Mouse (Mus musculus) T-cell, adult 66 days (primary cell): ENCODE data around the gene Sacs. TPM values are rescaled to one million over a fixed set of nuclear protein-coding genes. Genes with fewer than 3 reads are reported as not detected.

ENCODE experiments used
- total RNA-seq, 2 experiments: library from RNA; stranded (reverse); gene quantifications; 3 replicates in 1 of 2; 4 replicates in 1 of 2; pipeline ENCODE4 v1.2.4; 2023

The Sacs gene
- 10 to 100 TPM; 29.6 to 29.8 TPM for total RNA-seq

DNA sequence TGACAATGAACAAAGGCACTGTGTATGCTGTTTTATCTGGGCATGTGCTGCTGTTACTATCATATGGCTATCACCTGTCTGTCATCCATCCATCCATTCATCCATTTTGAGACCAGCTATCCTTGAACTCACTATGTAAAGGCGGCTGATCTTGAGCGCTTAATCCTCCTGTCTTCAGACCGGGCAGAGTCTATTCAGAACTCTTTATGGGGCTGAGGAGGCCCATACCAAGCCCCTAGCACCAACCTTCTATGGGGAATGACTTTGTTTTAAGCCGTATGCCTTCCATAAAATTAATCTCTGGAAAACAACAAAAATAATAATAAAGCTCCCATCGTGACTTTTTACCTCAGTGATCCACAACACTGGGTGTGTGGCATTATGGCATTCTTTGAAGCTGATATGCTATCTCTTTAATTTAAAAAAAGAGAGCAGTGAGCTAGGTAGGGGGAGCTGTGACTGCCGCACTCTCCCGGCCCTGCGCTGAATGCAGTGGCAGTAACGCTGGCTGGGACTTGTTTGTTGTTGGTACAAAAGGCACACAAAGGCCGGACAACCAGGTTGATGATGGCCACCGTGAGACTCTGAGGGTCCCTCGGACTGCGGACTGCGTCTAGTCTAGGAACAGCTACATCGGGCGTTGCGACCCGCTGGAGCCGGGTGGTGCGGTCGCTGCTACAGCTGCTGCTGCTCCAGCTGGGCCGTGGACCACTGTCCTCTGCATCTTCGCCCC is at the start of gene Sacs:
Gene Sacs (plus strand): TSS at position 464 of the 733 bp plus-strand sequence.

DNA sequence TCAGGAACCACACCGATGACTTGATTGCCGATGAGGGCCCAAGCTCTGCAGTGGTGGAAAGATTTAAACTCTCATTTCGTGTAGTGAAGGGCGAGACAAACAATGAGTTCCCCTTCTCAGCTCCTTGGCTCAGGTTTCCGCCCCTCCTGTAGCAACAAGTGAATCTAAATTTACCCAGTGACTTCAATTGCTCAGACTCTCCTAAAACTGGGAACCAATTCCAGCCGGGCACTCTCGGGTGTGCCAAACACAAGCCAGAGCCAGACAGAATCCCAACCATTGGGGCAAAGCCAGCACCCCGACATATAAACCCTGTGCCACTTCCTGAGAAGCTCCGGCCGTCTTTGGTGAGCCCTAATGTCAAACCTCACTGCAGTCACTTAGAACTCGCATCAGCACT is 120.1 kb downstream of the Sacs start, which contains the start of gene Sgcg:
Gene Sgcg (minus strand): TSS at position 139 of the 400 bp plus-strand sequence.

Other genes with a start within 250 kb of the Sacs start
- gene Tnfrsf19, start 92.0 kb upstream of the Sacs start, total RNA-seq: 1 to 10 TPM; 5.7 to 6.0 TPM
- gene Sgcg, start 120.0 kb downstream of the Sacs start, total RNA-seq: not detected
- 1 to 10 TPM; 1.2 to 1.4 TPM for gene Arl11, start 171.3 kb downstream of the Sacs start, total RNA-seq
- gene Ebpl, start 222.0 kb downstream of the Sacs start, total RNA-seq: 1 to 10 TPM; 6.0 to 6.6 TPM